Mouse (Mus musculus): Measurements from ENCODE around the gene Nup93.

- no peak for TF ChIP-seq CTCF (IDR thresholded peaks at IDR 0.05; ENCODE audit: low read depth, low read length)
- no peak for TF ChIP-seq POLR2A (IDR thresholded peaks at IDR 0.05; ENCODE audit: extremely low read depth, insufficient read depth, low read length)
Measured at GRCm38 (mm10) chr8:94182055-94182929, 32.1 kb upstream of the Nup93 start.
